Mouse (Mus musculus) myocyte (in vitro differentiated cells): ENCODE measurements around the gene Pfkfb1.

Source experiments
- CEBPB ChIP-seq: IDR thresholded peaks from 2 replicates; pipeline ENCODE4 v1.6.1; 2011; ENCODE audit warnings: mild to moderate bottlenecking, moderate library complexity; ENCODE audit not compliant: poor library complexity, insufficient read depth, severe bottlenecking
- MAX ChIP-seq: IDR thresholded peaks from one replicate; pipeline ENCODE4 v1.6.1; 2011; ENCODE audit warnings: low read depth, mild to moderate bottlenecking, control low read depth
- MYOD1 ChIP-seq, 3 experiments: IDR thresholded peaks; one replicate each; pipeline ENCODE4 v1.6.1; 2011; ENCODE audit warnings: control low read depth in 2 of 3, low read depth in 2 of 3, mild to moderate bottlenecking in 2 of 3, moderate library complexity in 1 of 3; ENCODE audit not compliant: insufficient read length in 2 of 3, control insufficient read depth in 1 of 3
- POLR2A ChIP-seq: IDR thresholded peaks from one replicate; pipeline ENCODE4 v1.6.1; 2011; ENCODE audit warnings: low read depth, mild to moderate bottlenecking, control low read depth, moderate library complexity; ENCODE audit not compliant: insufficient read length
- POLR2AphosphoS2 ChIP-seq: IDR thresholded peaks from one replicate; pipeline ENCODE4 v1.6.1; 2011; ENCODE audit warnings: low read depth, control low read depth; ENCODE audit not compliant: insufficient read length
- TCF3 ChIP-seq: IDR thresholded peaks from one replicate; pipeline ENCODE4 v1.6.1; 2011; ENCODE audit warnings: low read depth, control low read depth; ENCODE audit not compliant: insufficient read length

DNA sequence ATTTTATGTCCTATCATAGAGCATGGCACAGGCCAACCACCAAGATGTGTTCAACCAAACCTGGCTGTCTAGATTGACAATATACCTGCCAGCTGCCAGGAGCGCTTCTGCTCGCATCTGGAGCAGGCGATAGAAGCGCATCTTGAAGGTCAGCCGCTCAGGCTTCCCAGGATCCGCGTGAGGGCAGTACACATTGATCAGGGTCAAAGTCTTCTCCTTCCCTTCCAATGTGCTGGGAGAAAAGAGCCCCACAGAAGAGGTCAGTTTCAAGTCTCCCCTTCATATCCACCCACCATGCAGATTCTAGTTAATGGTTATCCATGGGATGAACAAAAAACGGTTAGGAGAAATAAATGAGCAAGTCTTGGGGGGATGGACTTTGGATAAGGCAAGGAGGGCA, 2.9 kb upstream of the Pfkfb1 start:
- TF ChIP-seq TCF3, result no peak
- no peak for TF ChIP-seq MAX
- no peak for TF ChIP-seq POLR2A
- no peak for TF ChIP-seq CEBPB
- no peak for TF ChIP-seq POLR2AphosphoS2
- TF ChIP-seq MYOD1 (IDR thresholded peaks at IDR 0.05; ENCODE audit: control insufficient read depth in 1 of 3, insufficient read length in 2 of 3, low read depth in 2 of 3), result no peak
